Mouse (Mus musculus) heart, adult 11 months (tissue): ENCODE data around the gene Usp17la.
"Not testable (repeated sequence)": the region's sequence is repeated elsewhere in the genome, so short reads cannot be mapped to it uniquely, and the experiment has no call there.

Source experiments
- DNase-seq: peaks from one replicate; pipeline ENCODE4 v3.0.0; 2022

The Usp17la gene

GRCm38 (mm10) chr7:104856709-104857108 lies at the start of gene Usp17la:
Gene Usp17la, plus strand, starts transcription at chr7:104857009.
- not testable (repeated sequence) for DNase-seq

- peak; percentile 78 for DNase-seq
These were observed 46.5 kb upstream of the Usp17la start for GRCm38 (mm10) chr7:104810335-104810734.

- DNase-seq = no peak
These were observed 14.3 kb upstream of the Usp17la start, which contains the start of gene Usp17lb for GRCm38 (mm10) chr7:104842503-104842902. Gene Usp17lb, minus strand, starts transcription at chr7:104842603.

GRCm38 (mm10) chr7:104843731-104844287 lies 13.0 kb upstream of the Usp17la start:
- DNase-seq = no peak

- DNase-seq = not testable (repeated sequence)
These were observed 5.3 kb upstream of the Usp17la start for GRCm38 (mm10) chr7:104851546-104851945.

GRCm38 (mm10) chr7:104855248-104855750 lies 1.5 kb upstream of the Usp17la start:
- no peak for DNase-seq

- no peak for DNase-seq
These were observed 874 bp downstream of the Usp17la start for GRCm38 (mm10) chr7:104857683-104858082.

GRCm38 (mm10) chr7:104861381-104861780 lies 4.6 kb downstream of the Usp17la start:
- no peak for DNase-seq

GRCm38 (mm10) chr7:104877731-104878130 lies 20.9 kb downstream of the Usp17la start, which contains the start of gene Olfr665:
Gene Olfr665, plus strand, starts transcription at chr7:104878031.
- DNase-seq = no peak

GRCm38 (mm10) chr7:104895852-104896251 lies 39.0 kb downstream of the Usp17la start, which contains the start of gene Olfr666:
Gene Olfr666, minus strand, starts transcription at chr7:104895952.
- DNase-seq = no peak
